Mouse (Mus musculus) lung, adult 2 months (tissue): ENCODE results near the gene Mrpl1.

Experiments used
- CTCF ChIP-seq: fragments of 200-500 bp; IDR thresholded peaks from 2 replicates; pipeline ENCODE4 v1.5.1; 2011; ENCODE audit warnings: mild to moderate bottlenecking, low read length, control low read depth; ENCODE audit not compliant: insufficient read depth
- POLR2A ChIP-seq: fragments of 200-500 bp; IDR thresholded peaks from 2 replicates; pipeline ENCODE4 v1.6.1; 2011; ENCODE audit warnings: low read depth, mild to moderate bottlenecking, control low read depth, low read length, borderline replicate concordance; ENCODE audit errors: extremely low read depth

DNA sequence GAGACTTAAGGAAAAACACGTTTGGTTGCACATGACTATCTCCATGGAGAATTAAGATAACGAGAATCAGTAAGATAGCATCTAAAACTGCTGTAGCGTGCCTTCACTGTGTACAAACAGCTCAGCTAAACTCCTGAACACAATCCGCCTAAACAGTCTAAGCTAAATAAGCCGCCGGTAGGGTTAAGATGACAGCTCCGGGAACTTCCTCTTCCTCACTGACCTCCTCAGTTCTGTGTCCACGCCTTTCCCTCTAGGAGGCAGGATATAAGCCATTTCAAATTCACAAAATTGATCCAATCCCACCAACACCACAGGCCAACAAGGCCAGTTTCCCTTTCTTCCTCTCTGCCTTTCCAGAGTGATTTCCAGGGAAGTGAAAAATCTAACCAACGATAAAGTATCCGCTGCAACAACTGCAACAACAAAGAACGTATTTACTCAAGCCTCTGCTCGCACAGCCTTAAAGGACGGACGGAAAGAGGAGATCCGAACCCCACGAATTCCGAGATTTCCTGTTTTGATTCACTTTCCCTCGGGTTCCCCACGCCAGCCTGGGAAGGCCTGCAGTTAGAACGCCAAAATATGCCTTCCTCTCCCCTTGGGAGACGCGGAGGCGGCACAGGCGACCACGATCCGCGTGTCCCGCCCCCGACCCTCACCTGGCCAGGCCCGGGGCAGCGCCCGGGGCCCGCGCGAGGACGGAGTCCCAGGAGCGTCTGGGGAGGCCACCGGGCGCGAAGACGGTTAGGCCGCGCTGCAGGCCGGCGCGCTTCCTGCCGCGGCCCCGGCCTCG is 48.6 kb upstream of the Mrpl1 start:
- TF ChIP-seq CTCF (no peak), POLR2A (no peak)
